Mouse (Mus musculus) neural tube, embryonic 11.5 days (tissue): ENCODE data around the gene Ablim1. TPM values are rescaled to one million over a fixed set of nuclear protein-coding genes. Genes with fewer than 3 reads are reported as not detected.

Source experiments
- ATAC-seq: fragments of 200-750 bp; cut with Nextera tagmentation; 2 replicates; pipeline ENCODE4 v1.8.0; 2017; ENCODE audit warnings: moderate number of reproducible peaks, mild to moderate bottlenecking, moderate TSS enrichment, moderate library complexity; ENCODE audit not compliant: insufficient read depth, low FRiP score, low TSS enrichment
- DNase-seq: peaks from one replicate; pipeline ENCODE4 v3.0.0-alpha.2; 2015; ENCODE audit warnings: low spot score
- H3K27ac ChIP-seq: fragments of 300-500 bp; sonication (generic); 2 replicates; pipeline ENCODE4 v1.5.1; 2014; ENCODE audit warnings: low read depth, mild to moderate bottlenecking, low read length
- H3K27me3 ChIP-seq: fragments of 300-500 bp; sonication (generic); 2 replicates; pipeline ENCODE4 v1.6.1; 2014; ENCODE audit warnings: mild to moderate bottlenecking, low read length, mixed read lengths; ENCODE audit not compliant: control insufficient read depth, insufficient read depth
- H3K36me3 ChIP-seq: fragments of 300-500 bp; sonication (generic); 2 replicates; pipeline ENCODE4 v1.6.1; 2014; ENCODE audit warnings: mild to moderate bottlenecking, low read length, moderate library complexity, mixed read lengths; ENCODE audit not compliant: control insufficient read depth, insufficient read depth
- H3K4me1 ChIP-seq: fragments of 300-500 bp; sonication (generic); 2 replicates; pipeline ENCODE4 v1.6.1; 2014; ENCODE audit warnings: low read length, mixed read lengths; ENCODE audit not compliant: control insufficient read depth, insufficient read depth
- H3K4me2 ChIP-seq: fragments of 300-500 bp; sonication (generic); 2 replicates; pipeline ENCODE4 v1.6.1; 2014; ENCODE audit warnings: low read depth, mild to moderate bottlenecking, moderate library complexity
- H3K4me3 ChIP-seq: fragments of 300-500 bp; sonication (generic); 2 replicates; pipeline ENCODE4 v1.5.1; 2014; ENCODE audit warnings: low read depth, low read length
- H3K9ac ChIP-seq: fragments of 300-500 bp; sonication (generic); 2 replicates; pipeline ENCODE4 v1.6.1; 2014; ENCODE audit warnings: mild to moderate bottlenecking, low read length
- H3K9me3 ChIP-seq: fragments of 300-500 bp; sonication (generic); 2 replicates; pipeline ENCODE4 v1.6.1; 2016; ENCODE audit warnings: low read length; ENCODE audit not compliant: control insufficient read depth
- WGBS: fragments of 180-500 bp; shearing (Covaris S2); extraction: QIAGEN DNeasy Blood & Tissue Kit; methylation state at CpG from one replicate; pipeline ENCODE4 v1.1.7; 2014; 5-methylcytosine and 5-hydroxymethylcytosine counted together
- polyA plus RNA-seq: library from polyadenylated mRNA; unstranded; fragments of >200 nt; fragmentation: Nextera tagmentation; extraction: Ambion mirVana; gene quantifications from 2 replicates; pipeline ENCODE4 v1.2.1, GENCODE M21; 2014

Gene Ablim1
- polyA plus RNA-seq, 1 experiment from 2014 or later, result 24.5 TPM

DNA sequence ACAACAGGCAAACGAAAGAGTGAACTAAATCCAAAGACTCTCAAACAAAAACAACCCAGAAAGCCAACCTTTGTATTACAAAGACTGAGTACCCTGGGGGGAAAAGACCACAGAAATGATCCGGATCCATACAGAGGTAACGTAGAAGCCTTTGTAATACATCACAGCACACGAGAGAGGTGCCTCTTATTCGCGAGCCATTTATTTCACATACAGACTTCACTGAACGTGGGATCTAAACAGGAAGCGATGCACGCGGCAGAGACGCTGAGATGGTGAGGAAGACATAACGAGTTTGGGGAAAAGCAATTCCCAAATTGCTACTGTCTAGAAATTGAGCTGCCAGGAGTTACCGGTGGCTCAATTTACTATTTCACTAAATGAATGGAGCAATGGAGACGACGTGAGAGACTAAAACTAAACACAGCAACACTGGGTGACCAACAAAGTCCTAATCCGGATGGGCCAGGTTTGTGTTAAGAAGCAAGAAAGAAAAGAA is 265.1 kb downstream of the Ablim1 start:
- Histone ChIP-seq H3K4me1 (no peaks in the 10 kb centered on the region), H3K9ac (no peak overlapping the region), H3K27ac (no peak overlapping the region), H3K4me2 (no peak overlapping the region), H3K9me3 (no peaks in the 10 kb centered on the region), H3K36me3 (no peaks in the 10 kb centered on the region), H3K4me3 (no peak overlapping the region), H3K27me3 (no peaks in the 10 kb centered on the region)
- WGBS, result 61% methylated on average over 16 of the region's 16 CpGs
- no peak for DNase-seq
- ATAC-seq, result no peak

GRCm38 (mm10) chr19:57047671-57048320 is 266.9 kb downstream of the Ablim1 start:
- Histone ChIP-seq H3K27me3 (no peaks in the 10 kb centered on the region), H3K4me3 (no peak overlapping the region), H3K4me2 (no peak overlapping the region), H3K36me3 (no peaks in the 10 kb centered on the region), H3K27ac (no peak overlapping the region), H3K9ac (no peak overlapping the region), H3K4me1 (no peaks in the 10 kb centered on the region), H3K9me3 (no peaks in the 10 kb centered on the region)
- 84% methylated on average over 9 of the region's 9 CpGs for WGBS
- DNase-seq, result no peak
- no peak for ATAC-seq

- Histone ChIP-seq H3K27ac (no peak overlapping the region), H3K36me3 (no peaks in the 10 kb centered on the region; the same call in 1 of the 2 replicates), H3K27me3 (no peaks in the 10 kb centered on the region), H3K4me1 (no peaks in the 10 kb centered on the region), H3K9ac (no peak overlapping the region), H3K9me3 (no peaks in the 10 kb centered on the region), H3K4me2 (no peak overlapping the region), H3K4me3 (no peak overlapping the region)
- DNase-seq (no peak), ATAC-seq (no peak)
- WGBS, result 66% methylated on average over 6 of the region's 6 CpGs
These were observed 275.5 kb downstream of the Ablim1 start for GRCm38 (mm10) chr19:57039258-57039657.

GRCm38 (mm10) chr19:57036860-57037259 is 277.9 kb downstream of the Ablim1 start:
- Histone ChIP-seq H3K9ac (no peak overlapping the region), H3K27me3 (no peaks in the 10 kb centered on the region), H3K27ac (no peak overlapping the region), H3K4me2 (no peak overlapping the region), H3K4me3 (no peak overlapping the region), H3K4me1 (no peaks in the 10 kb centered on the region), H3K36me3 (no peaks in the 10 kb centered on the region; the same call in 1 of the 2 replicates), H3K9me3 (no peaks in the 10 kb centered on the region)
- 91% methylated on average over 15 of the region's 15 CpGs for WGBS
- DNase-seq, result no peak
- no peak for ATAC-seq

DNA sequence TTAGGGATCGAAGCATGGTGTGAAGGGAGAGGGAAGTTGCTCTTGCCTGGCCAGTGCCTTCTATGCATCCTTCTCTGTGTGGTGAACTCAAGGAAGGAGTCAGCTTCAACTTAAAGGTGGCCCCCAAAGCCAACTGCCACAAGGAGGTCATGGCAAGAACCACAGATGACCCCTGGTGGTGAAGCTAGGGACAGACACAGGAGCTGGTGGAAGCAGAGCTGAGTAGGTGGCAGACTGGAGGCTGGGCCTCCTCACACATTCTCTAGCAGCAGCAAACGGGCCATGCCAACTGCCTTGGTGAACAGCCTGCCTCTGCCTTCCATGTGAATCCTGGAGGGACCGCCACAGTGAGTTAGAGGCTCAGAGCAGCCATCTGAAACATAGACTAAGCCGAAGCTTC is 283.1 kb downstream of the Ablim1 start:
- WGBS, result 71% methylated on average over 4 of the region's 4 CpGs
- ATAC-seq, result no peak
- Histone ChIP-seq H3K36me3 (no peaks in the 10 kb centered on the region), H3K27ac (no peak overlapping the region), H3K9ac (no peak overlapping the region), H3K27me3 (no peaks in the 10 kb centered on the region), H3K4me2 (no peak overlapping the region), H3K9me3 (no peaks in the 10 kb centered on the region), H3K4me3 (no peak overlapping the region), H3K4me1 (no peaks in the 10 kb centered on the region)
- peak; percentile 39 for DNase-seq

DNA sequence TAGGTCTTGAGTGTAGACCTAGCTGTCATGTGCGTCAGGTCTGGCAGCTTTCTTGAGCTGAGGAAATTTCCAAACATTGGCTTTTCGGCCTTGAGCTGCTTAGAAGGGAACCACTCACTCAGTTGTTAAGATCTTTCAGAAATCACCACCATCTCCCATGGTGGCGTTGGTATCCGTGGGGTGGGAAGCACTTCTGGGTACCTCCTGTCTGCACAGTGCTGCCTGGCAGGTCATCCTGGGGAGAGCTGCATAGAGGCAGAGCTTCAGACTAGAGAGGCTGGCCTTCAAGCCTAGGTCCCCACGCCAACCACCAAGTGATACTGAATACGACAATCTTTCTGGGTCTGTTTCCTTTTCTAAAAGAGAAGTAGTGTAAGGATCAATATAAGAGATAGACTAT is 285.3 kb downstream of the Ablim1 start:
- 90% methylated on average over 6 of the region's 6 CpGs for WGBS
- H3K27ac ChIP-seq, result no peak overlapping the region
- H3K36me3 ChIP-seq, result no peaks in the 10 kb centered on the region
- no peaks in the 10 kb centered on the region for H3K27me3 ChIP-seq
- H3K4me3 ChIP-seq, result no peak overlapping the region
- H3K4me1 ChIP-seq, result no peaks in the 10 kb centered on the region
- no peak overlapping the region for H3K4me2 ChIP-seq
- ATAC-seq (no peak), DNase-seq (no peak)
- no peaks in the 10 kb centered on the region for H3K9me3 ChIP-seq
- H3K9ac ChIP-seq, result no peak overlapping the region

GRCm38 (mm10) chr19:57028327-57029179 is 286.2 kb downstream of the Ablim1 start:
- H3K27ac ChIP-seq, result no peak overlapping the region
- ATAC-seq, result no peak
- no peaks in the 10 kb centered on the region for H3K9me3 ChIP-seq
- H3K4me2 ChIP-seq, result no peak overlapping the region
- H3K27me3 ChIP-seq, result no peaks in the 10 kb centered on the region
- no peaks in the 10 kb centered on the region for H3K36me3 ChIP-seq
- 52% methylated on average over 8 of the region's 8 CpGs for WGBS
- no peak for DNase-seq
- H3K9ac ChIP-seq, result no peak overlapping the region
- H3K4me1 ChIP-seq, result no peaks in the 10 kb centered on the region
- H3K4me3 ChIP-seq, result no peak overlapping the region

GRCm38 (mm10) chr19:57026501-57026900 is 288.2 kb downstream of the Ablim1 start:
- Histone ChIP-seq H3K4me3 (no peak overlapping the region), H3K36me3 (no peaks in the 10 kb centered on the region), H3K27me3 (no peaks in the 10 kb centered on the region), H3K9me3 (no peaks in the 10 kb centered on the region), H3K9ac (no peak overlapping the region), H3K4me2 (no peak overlapping the region), H3K4me1 (no peaks in the 10 kb centered on the region), H3K27ac (no peak overlapping the region)
- WGBS, result 70% methylated on average over 4 of the region's 4 CpGs
- DNase-seq (no peak), ATAC-seq (no peak)

- DNase-seq, result no peak
- H3K4me2 ChIP-seq, result no peak overlapping the region
- H3K4me3 ChIP-seq, result no peak overlapping the region
- H3K9ac ChIP-seq, result no peak overlapping the region
- no peaks in the 10 kb centered on the region for H3K9me3 ChIP-seq
- no peaks in the 10 kb centered on the region for H3K4me1 ChIP-seq
- WGBS, result 78% methylated on average over 8 of the region's 8 CpGs
- no peak overlapping the region for H3K27ac ChIP-seq
- H3K27me3 ChIP-seq, result no peaks in the 10 kb centered on the region
- no peaks in the 10 kb centered on the region for H3K36me3 ChIP-seq
- no peak for ATAC-seq
These were observed 296.9 kb downstream of the Ablim1 start for GRCm38 (mm10) chr19:57017785-57018179.
